Mouse (Mus musculus) bone marrow macrophage, adult 2 months (primary cell): ENCODE results near the gene Zfp760.

Source experiments
- CTCF ChIP-seq: IDR thresholded peaks from 2 replicates; pipeline ENCODE4 v1.5.1; 2012; ENCODE audit warnings: low read depth, mild to moderate bottlenecking, low read length, moderate library complexity
- POLR2A ChIP-seq: IDR thresholded peaks from 2 replicates; pipeline ENCODE4 v1.6.1; 2012; ENCODE audit warnings: mild to moderate bottlenecking, low read depth, low read length, borderline replicate concordance

DNA sequence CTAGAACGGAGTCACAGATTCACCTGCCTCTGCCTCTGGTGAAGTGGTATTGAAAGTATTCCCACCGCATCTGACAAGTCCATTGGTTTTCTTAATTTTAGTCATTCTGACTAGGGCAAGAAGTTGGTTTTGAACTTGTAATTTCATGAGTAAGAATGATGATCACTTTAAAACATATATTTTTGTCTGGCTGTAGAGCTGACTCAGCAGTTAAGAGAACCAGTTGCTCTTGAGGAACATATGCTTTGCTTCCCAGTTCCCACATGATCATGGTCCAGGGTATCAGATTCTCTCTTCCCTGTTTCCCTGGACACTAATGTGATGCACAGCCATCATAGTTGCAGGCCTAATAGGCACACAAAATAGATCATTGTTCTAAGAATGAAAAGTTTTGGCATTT, 62.8 kb downstream of the Zfp760 start:
- TF ChIP-seq CTCF, result no peak
- no peak for TF ChIP-seq POLR2A
